Mouse (Mus musculus) adipocyte (in vitro differentiated cells): ENCODE results near the gene Prokr1.
"Not testable (repeated sequence)": the region's sequence is repeated elsewhere in the genome, so short reads cannot be mapped to it uniquely, and the experiment has no call there.

Source experiments
- DNase-seq: peaks from one replicate; pipeline ENCODE4 v3.0.0-alpha.2; 2016; ENCODE audit warnings: low spot score

The Prokr1 gene

DNA sequence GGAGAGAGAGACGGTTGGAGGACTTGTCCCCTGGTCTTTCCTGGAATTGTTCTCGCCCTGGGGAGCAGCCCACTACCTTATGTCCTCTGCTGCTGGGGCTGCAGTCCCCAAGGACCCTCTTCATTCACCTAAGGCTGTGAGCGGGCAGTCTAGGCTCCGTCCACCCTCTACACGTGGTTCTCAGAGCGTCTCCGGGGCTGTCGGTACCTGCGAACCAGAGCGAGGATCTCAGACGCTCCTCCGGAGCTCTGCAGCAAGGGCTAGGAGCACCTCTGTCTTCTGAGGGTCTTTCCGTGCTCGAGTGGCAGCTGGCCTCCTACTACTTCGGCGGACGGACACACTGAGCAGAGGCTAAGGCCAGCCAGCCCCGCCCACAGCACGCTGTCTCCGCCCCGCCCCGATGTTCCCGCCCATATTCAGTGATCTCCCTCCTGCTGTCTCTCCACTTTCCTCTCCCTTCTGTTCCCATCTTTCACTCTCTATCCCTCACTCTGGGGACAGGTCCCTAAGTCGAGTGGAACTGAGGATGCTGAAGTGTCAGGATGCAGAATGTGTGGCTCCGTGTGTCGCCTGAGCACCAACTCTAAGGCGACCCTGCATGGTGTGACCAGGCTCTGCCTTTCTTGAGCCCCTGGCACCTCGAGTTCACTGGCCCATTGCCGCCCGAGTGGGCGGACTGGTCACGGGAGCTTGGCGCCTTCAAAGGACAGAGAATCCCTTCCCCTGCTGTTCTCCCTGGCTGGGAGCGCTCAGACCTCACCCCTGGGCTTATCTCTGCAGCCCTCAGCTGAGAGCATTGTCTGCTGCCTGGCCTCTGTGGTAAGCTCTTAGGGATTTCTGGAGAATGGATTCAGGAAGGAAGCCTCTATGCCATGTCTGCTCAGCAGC is at the start of gene Prokr1:
Gene Prokr1, minus strand, starts transcription at position 350 of the 888 bp plus-strand sequence.
- DNase-seq, result no peak

- no peak for DNase-seq
Measured at GRCm38 (mm10) chr6:87638134-87638660, 47.7 kb upstream of the Prokr1 start.

DNA sequence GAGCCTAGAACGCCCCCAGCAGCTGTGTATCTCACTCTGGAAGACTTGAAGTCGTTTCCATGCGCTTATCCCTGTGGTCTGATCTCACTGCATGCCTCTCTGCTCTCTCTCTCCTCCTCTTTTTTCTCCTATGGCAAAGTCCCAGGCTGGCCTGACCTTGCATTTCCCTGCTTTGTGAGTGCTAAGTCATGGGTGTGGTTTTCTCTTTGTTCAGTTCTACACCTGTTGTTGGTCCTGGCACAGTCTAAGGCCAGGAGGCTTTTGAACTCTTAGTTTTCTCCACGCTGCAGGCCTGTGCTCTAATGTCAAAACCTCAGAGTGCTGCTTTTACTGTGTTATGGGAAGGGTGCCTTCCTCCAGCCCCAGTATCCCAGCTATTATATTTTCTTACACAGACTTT is 41.6 kb upstream of the Prokr1 start:
- no peak for DNase-seq

DNA sequence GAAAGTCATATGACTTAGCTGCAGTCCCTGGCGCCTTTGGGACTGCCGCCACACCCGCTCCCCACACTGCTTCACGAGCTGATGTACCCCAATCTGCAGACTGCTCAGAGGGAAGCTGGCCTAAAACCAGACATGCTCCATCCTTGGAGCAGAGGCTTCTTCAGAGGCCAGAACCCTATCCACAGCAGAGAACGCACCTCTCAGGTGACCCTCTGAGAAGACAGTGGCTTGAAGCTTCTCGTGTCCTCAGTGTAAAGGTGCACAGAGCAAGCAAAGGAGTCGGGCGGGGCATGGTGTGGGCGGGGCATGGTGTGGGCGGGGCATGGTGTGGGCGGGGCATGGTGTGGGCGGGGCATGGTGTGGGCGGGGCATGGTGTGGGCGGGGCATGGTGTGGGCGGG is 38.4 kb upstream of the Prokr1 start:
- not testable (repeated sequence) for DNase-seq

DNA sequence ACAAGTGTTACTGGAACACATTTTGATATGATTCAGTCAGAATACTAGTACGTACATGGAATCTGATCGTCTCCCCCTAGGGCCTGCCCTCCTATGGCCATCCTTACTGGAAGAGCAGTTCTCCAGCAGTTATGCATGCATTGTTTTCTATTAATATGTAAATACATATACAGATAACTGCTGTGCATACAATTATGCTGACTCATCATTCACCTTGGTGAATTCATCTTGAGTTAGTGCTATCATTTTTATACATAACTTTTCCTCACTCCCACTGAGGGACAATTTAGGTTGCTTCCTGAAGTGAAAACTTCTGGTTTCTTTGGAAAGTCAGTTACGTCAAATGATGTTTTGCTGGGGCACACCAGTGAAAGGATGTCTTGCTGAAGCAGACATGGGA is 32.6 kb upstream of the Prokr1 start:
- no peak for DNase-seq

GRCm38 (mm10) chr6:87621281-87621680 is 30.7 kb upstream of the Prokr1 start:
- peak; percentile 86 for DNase-seq

DNA sequence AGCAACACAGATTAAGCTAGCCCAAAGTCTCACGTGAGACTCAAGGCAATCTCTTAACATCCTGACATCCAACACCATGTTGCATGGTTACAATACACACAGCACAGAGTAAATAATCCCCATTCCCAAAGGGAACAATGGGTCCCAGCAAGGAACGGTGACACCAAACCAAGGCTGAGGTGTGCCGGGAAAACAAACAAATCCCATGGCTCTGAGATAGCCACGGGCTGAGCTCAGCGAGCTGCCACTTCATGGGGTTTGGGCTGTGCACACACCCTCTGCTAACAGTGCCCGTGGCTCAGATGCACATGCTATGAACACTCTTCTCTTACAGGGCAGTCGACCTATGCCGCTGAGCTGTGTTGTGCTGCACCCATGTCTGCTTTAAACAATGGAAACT is 27.5 kb upstream of the Prokr1 start:
- no peak for DNase-seq

- DNase-seq, result no peak
Measured at GRCm38 (mm10) chr6:87615696-87616083, 25.1 kb upstream of the Prokr1 start.

DNA sequence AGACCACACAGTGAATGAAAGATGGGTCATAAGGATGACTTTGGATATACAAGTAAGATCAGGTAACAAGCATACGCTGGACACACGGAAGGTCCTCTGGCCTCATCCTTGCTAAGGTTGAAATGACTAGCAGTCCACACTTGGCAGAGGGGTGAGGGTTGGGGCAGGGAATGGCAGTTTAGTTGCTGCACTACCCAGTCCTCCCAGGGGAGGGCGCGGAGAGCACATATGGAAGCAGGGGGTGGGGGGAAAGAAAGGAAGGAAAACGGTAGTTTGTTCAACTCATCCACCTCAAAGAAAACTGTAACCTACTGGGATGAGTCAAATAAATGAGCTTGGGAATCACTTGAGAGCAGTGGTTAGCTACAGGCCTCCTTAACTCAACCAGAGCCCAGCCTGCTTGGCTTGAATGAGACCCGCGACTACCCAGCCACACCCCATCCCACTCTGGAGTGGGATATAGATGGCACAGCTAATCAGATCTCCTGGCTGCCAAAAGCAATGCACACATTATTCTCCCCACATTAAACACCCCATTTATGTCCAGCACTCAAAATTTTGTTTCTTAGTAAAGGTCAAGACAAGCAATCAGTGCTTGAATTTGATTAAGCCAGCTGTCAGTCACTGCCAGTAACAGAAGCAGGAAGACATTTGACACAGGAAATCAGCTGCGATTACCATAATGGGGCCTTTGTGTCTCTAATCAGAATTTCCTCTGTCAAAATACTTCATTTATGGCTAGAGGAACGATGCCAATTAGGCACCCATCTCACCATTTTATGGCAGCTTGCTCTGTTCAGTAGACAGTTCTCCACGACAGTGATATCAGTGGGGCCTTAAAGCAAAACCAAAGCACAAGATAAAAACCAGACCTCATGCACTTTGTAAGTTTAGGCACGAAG is 24.5 kb upstream of the Prokr1 start:
- peak; percentile 21 for DNase-seq

GRCm38 (mm10) chr6:87599825-87600224 is 9.3 kb upstream of the Prokr1 start:
- DNase-seq, result peak; percentile 66

DNA sequence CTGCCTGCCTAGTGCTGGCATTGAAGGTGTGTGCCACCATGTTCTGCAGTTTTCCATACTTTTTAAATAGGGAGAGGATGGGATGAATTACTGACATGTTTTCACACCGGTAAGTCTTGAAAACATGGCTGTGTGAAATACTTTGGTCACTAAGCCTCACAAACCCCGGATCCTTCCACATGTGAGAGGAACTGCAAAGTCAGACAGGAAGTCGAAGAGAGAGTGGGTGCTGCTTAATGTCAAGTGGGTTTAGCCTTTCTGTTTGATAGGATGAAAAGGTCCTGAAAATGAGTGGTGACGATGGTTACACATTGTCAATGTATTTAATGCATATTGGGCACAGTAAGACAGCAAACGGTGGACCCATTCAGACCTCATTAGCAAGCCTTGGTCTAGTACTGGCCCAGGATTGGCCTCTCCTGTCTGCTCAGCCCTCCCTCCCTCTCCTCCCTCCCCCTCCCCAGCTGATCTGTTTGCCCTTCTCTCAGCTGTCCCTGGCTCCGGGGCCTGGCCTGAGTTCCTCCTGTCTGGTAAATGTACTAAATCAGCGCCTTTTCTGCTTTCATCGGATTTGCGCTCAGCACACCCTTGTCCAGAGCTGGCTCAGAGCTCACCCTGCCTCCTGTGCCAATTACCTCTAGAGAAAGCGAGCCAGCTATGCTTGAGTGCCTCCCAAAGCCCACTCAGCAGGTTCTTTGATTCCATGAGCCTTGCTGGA is 6.7 kb upstream of the Prokr1 start:
- no peak for DNase-seq

GRCm38 (mm10) chr6:87594188-87594587 is 3.6 kb upstream of the Prokr1 start:
- no peak for DNase-seq

- DNase-seq, result no peak
Measured at GRCm38 (mm10) chr6:87589718-87590393, 687 bp downstream of the Prokr1 start.

DNA sequence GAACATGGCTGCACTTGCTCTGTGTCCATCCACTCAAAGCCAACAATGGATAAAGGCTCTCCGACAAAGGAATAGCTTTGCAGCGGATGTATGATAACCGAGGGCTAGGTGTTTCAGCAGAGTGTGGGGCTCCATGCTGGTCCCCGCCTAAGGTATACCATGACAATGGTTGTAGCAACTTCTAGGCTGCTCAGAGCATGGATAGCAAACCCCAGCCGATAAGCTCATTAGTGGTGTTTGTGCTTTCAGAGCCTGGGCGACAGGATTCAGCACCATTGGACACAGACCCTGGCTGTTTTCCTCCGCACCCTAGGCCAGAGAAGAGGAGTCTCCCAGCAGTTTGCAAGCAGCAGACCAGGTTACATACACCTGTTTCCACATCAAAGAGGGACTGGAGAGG is 6.6 kb downstream of the Prokr1 start:
- DNase-seq, result no peak

- no peak for DNase-seq
Measured at GRCm38 (mm10) chr6:87583183-87583611, 7.3 kb downstream of the Prokr1 start.

DNA sequence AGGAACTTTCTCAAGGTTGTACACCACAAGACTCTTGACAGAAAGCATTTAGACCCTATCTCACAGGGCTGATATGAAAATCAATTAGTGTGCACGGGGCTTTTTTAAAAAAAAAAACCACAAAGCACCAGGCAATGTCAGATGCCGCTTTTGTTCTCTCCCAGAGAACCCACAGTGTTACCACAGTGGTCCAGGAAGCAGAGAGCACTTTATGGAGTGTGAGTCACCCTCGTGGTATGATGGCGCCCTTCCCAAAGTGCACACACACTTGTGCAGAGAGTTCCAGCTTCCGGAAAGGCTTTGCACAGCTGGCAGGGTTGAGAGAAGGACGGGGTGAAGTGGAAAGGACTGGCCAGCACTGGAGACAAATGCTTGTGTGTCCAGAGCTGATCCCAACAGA is 8.1 kb downstream of the Prokr1 start:
- DNase-seq, result peak; percentile 69

DNA sequence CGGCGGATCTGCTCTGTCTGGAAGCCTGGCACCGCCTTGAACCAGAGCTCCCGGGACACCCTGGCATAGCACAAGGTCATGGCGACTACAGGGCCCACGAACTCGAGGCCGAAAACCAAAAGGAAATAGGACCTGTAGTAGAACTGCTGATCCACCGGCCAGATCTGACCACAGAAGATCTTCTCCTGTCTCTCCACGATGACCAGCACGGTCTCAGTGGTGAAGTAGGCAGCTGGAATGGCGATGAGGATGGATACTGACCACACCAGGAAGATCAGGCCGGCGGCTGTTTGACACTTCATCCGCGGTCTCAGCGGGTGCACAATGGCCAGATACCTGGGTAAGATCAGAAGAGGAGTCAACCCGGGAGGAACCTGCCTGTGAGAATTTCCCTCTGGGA is 9.0 kb downstream of the Prokr1 start:
- no peak for DNase-seq

- DNase-seq, result no peak
Measured at GRCm38 (mm10) chr6:87581071-87581470, 9.5 kb downstream of the Prokr1 start.

GRCm38 (mm10) chr6:87578247-87578646 is 12.3 kb downstream of the Prokr1 start:
- no peak for DNase-seq

GRCm38 (mm10) chr6:87576648-87577330 is 13.8 kb downstream of the Prokr1 start:
- DNase-seq, result no peak

DNA sequence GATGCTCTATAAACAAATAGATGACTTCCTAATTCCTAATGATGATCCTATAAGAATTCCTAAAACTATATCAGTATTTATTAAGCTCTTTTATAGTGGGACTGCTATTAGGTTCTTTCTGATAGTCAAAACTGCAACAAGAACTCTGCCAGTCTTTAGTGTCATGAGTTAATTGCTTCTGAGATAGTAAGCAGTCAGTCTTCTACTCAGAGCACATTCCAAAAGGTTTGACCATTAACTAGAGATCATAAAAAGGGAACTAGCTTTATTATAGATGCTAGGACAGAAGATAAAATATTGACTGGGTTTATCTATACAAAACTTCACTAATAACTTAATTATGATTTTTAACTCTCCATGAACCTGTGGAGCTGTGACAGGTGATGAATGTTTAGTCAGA is 18.7 kb downstream of the Prokr1 start:
- not testable (repeated sequence) for DNase-seq
